Mouse (Mus musculus): ENCODE measurements around the gene Slc28a1. TPM values are rescaled to one million over a fixed set of nuclear protein-coding genes. Genes with fewer than 3 reads are reported as not detected.

Gene Slc28a1
- polyA plus RNA-seq, 1 experiment from 2014 or later, result 9.1 TPM

DNA sequence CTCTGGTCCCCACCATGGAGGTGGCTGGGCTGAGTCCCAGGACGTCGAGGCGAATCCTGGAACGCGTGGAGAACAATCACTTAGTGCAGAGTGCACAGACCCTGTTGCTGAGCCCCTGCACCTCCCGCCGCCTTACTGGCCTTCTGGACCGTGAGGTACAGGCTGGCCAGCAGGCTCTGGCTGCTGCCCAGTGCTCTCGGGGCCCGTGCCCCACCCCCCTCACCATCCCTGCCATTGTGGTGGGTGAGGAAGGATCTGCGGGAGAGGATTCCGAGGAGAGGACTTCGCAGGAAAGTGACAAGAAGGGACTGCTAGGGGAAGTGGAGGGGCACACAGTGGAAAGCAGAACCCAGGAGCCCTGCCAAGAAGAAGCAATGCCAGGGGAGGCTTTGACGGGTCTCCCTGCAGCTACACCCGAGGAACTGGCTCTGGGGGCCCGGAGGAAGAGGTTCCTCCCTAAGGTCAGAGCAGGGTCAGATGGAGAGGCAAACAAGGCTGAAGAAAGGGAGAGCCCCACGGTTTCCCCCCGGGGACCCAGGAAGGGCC lies 21.1 kb upstream of the Slc28a1 start:
- WGBS, result 50% methylated on average over 18 of the region's 18 CpGs
- Histone ChIP-seq H3K27ac (ENCODE audit: low read length) (peak overlapping the region; percentile 96), H3K4me1 (ENCODE audit: control insufficient read depth, insufficient read depth, low read length) (peaks cover 9% of the 10 kb centered on the region), H3K4me2 (ENCODE audit: low read depth, low read length) (no peak overlapping the region), H3K27me3 (replicated peaks; ENCODE audit: control insufficient read depth, insufficient read depth, low read length) (no peaks in the 10 kb centered on the region), H3K9me3 (ENCODE audit: control insufficient read depth, low read length) (no peaks in the 10 kb centered on the region), H3K9ac (ENCODE audit: low read depth, low read length) (peak overlapping the region; percentile 61), H3K4me3 (ENCODE audit: low read length) (no peak overlapping the region), H3K36me3 (ENCODE audit: control insufficient read depth, insufficient read depth, low read length) (no peaks in the 10 kb centered on the region)
- no peak for ATAC-seq

DNA sequence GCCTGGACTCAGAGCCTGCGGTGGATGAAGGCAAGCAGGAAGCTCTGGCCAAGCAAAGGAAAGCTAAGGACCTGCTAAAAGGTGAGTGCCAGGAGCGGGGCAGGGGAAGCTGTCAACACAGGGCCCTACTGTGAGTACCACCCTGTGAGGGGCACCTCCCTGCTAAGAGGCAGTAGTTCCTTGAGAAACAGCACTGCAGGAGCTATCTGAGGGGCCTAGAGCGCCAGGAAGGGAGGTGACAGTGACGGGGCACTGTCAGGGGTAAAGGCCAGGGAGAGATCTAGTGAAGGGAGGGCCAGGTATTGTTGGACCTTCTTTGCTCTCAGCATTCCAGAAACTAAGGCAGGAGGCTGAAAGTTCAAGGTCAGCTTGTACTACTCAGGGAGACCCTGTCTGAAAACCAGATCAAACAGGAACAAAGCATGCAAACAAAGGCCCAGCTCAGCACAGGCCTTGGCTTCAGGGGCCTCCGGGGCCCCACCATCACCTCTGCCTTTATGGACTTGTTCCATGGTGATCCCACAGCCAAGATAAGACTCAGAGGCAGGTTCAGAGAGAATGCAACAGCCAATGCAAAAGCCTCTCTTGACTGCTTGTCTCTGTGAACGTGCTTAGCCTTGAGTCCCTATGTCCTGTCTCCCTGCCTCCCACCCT lies 20.4 kb upstream of the Slc28a1 start:
- Histone ChIP-seq H3K27me3 (replicated peaks; ENCODE audit: control insufficient read depth, insufficient read depth, low read length) (no peaks in the 10 kb centered on the region), H3K27ac (ENCODE audit: low read length) (peak overlapping the region; percentile 96), H3K4me2 (ENCODE audit: low read depth, low read length) (no peak overlapping the region), H3K9ac (ENCODE audit: low read depth, low read length) (peak overlapping the region; percentile 61), H3K4me1 (ENCODE audit: control insufficient read depth, insufficient read depth, low read length) (peaks cover 9% of the 10 kb centered on the region), H3K4me3 (ENCODE audit: low read length) (no peak overlapping the region), H3K36me3 (ENCODE audit: control insufficient read depth, insufficient read depth, low read length) (no peaks in the 10 kb centered on the region), H3K9me3 (ENCODE audit: control insufficient read depth, low read length) (no peaks in the 10 kb centered on the region)
- ATAC-seq, result peak; percentile 97
- 53% methylated on average over 6 of the region's 6 CpGs for WGBS

DNA sequence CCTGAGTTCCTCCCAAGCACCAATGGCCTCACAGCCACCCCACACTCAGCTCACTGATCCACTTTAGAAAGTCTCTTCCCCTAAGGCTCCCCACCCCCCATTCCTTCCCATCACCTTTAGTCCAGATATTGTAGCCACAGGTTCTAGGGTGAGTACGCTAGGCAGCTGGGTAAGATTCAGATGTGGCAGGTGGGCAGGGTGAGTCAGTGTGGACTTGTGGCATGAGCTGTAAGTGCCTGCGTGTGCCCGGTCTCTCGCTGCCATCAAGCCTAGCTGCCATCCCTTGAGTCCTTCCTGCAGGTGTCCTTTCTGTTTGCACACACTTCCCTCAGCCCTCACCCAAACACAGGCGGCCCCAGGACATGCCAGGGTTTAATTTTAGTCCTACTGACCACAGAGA lies 14.3 kb upstream of the Slc28a1 start:
- no peak overlapping the region for H3K4me3 ChIP-seq (ENCODE audit: low read length)
- 86% methylated on average over 5 of the region's 5 CpGs for WGBS
- no peaks in the 10 kb centered on the region for H3K4me1 ChIP-seq (ENCODE audit: control insufficient read depth, insufficient read depth, low read length)
- no peaks in the 10 kb centered on the region for H3K27me3 ChIP-seq (replicated peaks; ENCODE audit: control insufficient read depth, insufficient read depth, low read length)
- no peak overlapping the region for H3K9ac ChIP-seq (ENCODE audit: low read depth, low read length)
- no peaks in the 10 kb centered on the region for H3K9me3 ChIP-seq (ENCODE audit: control insufficient read depth, low read length)
- ATAC-seq, result no peak
- no peak overlapping the region for H3K4me2 ChIP-seq (ENCODE audit: low read depth, low read length)
- no peak overlapping the region for H3K27ac ChIP-seq (ENCODE audit: low read length)
- H3K36me3 ChIP-seq (ENCODE audit: control insufficient read depth, insufficient read depth, low read length), result no peaks in the 10 kb centered on the region

DNA sequence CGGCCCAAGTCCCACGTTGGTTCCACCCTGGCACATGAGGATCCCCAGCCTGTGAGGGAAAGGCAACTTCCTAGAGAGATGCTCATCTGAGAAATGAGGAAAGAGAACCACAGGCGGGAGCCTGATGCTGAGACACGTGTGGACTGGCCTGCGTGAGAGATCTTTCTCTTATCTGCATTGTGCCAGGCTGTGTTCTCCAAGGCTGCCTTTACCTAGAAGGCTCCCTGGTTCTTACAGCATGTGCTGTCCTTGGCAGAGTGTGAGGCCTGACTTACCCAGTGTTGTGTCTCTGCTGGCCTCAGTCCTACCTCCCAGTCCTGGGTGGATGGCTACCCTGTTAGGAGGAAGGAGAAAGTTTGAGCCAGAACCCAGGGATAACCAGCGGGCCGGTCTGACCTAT lies 11.7 kb upstream of the Slc28a1 start:
- no peaks in the 10 kb centered on the region for H3K27me3 ChIP-seq (replicated peaks; ENCODE audit: control insufficient read depth, insufficient read depth, low read length)
- H3K9ac ChIP-seq (ENCODE audit: low read depth, low read length), result no peak overlapping the region
- 92% methylated on average over 7 of the region's 7 CpGs for WGBS
- no peaks in the 10 kb centered on the region for H3K4me1 ChIP-seq (ENCODE audit: control insufficient read depth, insufficient read depth, low read length)
- no peak overlapping the region for H3K27ac ChIP-seq (ENCODE audit: low read length)
- no peak overlapping the region for H3K4me2 ChIP-seq (ENCODE audit: low read depth, low read length)
- H3K4me3 ChIP-seq (ENCODE audit: low read length), result no peak overlapping the region
- no peak for ATAC-seq
- H3K36me3 ChIP-seq (ENCODE audit: control insufficient read depth, insufficient read depth, low read length), result no peaks in the 10 kb centered on the region
- H3K9me3 ChIP-seq (ENCODE audit: control insufficient read depth, low read length), result no peaks in the 10 kb centered on the region

DNA sequence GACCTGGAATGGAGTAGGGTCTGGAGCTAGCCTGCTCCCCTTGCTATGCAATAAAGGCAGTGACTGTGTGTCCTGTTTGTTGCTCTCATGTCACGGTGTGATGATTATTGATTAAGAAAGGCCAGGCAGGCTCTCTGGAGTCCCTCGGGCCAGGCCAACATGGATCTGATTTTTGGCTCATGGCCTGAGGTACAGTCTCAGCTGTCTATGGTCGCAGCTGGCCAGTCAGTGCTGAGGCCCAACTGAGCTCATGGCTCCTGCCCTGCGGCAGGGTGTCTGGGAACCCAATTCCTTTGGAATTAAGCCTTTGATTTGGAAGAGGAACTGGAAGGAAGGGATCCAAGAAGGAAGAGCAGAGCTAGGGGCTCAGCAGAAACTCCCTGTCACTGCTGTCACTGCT lies 9.1 kb upstream of the Slc28a1 start:
- H3K4me3 ChIP-seq (ENCODE audit: low read length), result no peak overlapping the region
- H3K9ac ChIP-seq (ENCODE audit: low read depth, low read length), result no peak overlapping the region
- H3K9me3 ChIP-seq (ENCODE audit: control insufficient read depth, low read length), result no peaks in the 10 kb centered on the region
- ATAC-seq, result no peak
- no peak overlapping the region for H3K27ac ChIP-seq (ENCODE audit: low read length)
- no peaks in the 10 kb centered on the region for H3K36me3 ChIP-seq (ENCODE audit: control insufficient read depth, insufficient read depth, low read length)
- 0 out of 2 replicates have a peak, but pooled peaks cover 4% of the 10 kb centered on the region for H3K4me1 ChIP-seq (ENCODE audit: control insufficient read depth, insufficient read depth, low read length)
- no peaks in the 10 kb centered on the region for H3K27me3 ChIP-seq (replicated peaks; ENCODE audit: control insufficient read depth, insufficient read depth, low read length)
- 60% methylated on average over 4 of the region's 4 CpGs for WGBS
- no peak overlapping the region for H3K4me2 ChIP-seq (ENCODE audit: low read depth, low read length)

DNA sequence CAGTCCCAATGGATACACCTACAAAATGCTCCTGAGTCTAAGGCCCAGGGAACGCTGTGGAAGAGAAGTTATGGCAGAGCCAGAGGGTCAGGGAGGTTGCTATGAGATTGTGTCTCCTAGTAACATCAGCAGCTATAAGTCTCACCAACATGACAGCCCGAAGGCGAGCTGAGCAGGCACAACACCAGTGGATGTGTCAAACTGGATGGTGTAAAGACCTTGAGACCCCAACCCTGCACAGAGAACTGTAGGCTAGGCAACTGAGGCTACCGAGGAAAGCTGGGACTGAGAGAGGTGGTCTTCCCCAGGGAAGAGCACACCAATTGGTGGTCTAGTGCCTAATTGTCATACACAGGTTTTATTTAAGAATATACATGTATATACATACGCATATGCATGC lies 6.4 kb upstream of the Slc28a1 start:
- ATAC-seq, result no peak
- H3K27ac ChIP-seq (ENCODE audit: low read length), result no peak overlapping the region
- WGBS, result 79% methylated on average over 5 of the region's 5 CpGs
- H3K36me3 ChIP-seq (ENCODE audit: control insufficient read depth, insufficient read depth, low read length), result no peaks in the 10 kb centered on the region
- H3K27me3 ChIP-seq (replicated peaks; ENCODE audit: control insufficient read depth, insufficient read depth, low read length), result no peaks in the 10 kb centered on the region
- no peak overlapping the region for H3K4me2 ChIP-seq (ENCODE audit: low read depth, low read length)
- 0 out of 2 replicates have a peak, but pooled peaks cover 4% of the 10 kb centered on the region for H3K4me1 ChIP-seq (ENCODE audit: control insufficient read depth, insufficient read depth, low read length)
- no peak overlapping the region for H3K9ac ChIP-seq (ENCODE audit: low read depth, low read length)
- H3K4me3 ChIP-seq (ENCODE audit: low read length), result no peak overlapping the region
- H3K9me3 ChIP-seq (ENCODE audit: control insufficient read depth, low read length), result no peaks in the 10 kb centered on the region

DNA sequence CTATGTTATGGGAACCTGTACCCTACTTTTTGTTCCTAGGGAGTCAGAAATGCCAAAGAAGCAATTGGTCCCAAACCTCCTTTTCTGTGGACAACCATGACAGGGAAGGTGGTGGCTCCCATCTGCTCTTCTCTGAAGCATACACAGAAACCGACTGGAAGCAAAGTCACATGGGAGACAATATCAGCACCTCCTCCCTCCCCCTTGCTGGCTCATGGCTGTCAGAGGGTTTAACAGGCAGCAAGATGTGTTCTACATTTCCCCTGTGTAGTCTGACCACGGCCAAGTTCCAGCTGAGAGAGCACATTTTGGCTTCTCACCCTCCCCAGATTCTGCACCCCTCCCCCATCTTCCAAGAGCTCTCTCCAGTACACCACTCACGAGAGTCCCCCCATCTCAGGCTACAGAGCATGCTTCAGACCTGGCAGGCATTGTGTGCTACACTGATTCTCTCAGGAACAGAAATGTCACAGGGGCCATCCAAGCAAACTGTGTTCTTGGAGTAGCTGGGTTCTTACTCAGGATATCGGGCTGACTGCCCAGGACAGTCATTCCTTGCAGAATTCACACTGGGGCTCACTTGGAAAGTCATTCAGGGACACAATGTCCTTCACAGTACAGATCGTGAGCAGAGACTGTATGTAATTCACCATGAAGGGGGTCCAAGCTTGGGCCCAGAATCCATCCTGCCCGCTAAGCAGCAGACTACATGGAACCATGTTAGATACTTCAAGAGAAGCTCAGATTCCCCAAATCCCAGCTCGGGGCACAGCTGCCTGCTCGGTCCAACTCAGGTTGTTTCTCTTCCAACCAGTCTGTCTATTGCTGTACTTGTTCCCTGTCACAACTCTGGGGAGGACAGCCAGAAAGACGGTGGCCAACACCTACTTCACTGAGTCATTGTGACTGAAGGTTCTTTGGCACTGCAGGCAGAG lies 4.6 kb upstream of the Slc28a1 start:
- WGBS, result 59% methylated on average over 9 of the region's 9 CpGs
- Histone ChIP-seq H3K27ac (ENCODE audit: low read length) (0 out of 2 replicates have a peak overlapping the region, but pooled peaks have one; percentile 11), H3K4me2 (ENCODE audit: low read depth, low read length) (no peak overlapping the region), H3K4me3 (ENCODE audit: low read length) (no peak overlapping the region), H3K27me3 (replicated peaks; ENCODE audit: control insufficient read depth, insufficient read depth, low read length) (no peaks in the 10 kb centered on the region), H3K9ac (ENCODE audit: low read depth, low read length) (no peak overlapping the region), H3K36me3 (ENCODE audit: control insufficient read depth, insufficient read depth, low read length) (no peaks in the 10 kb centered on the region), H3K9me3 (ENCODE audit: control insufficient read depth, low read length) (no peaks in the 10 kb centered on the region), H3K4me1 (ENCODE audit: control insufficient read depth, insufficient read depth, low read length) (peaks cover 4% of the 10 kb centered on the region; the same call in 1 of the 2 replicates)
- ATAC-seq, result no peak

DNA sequence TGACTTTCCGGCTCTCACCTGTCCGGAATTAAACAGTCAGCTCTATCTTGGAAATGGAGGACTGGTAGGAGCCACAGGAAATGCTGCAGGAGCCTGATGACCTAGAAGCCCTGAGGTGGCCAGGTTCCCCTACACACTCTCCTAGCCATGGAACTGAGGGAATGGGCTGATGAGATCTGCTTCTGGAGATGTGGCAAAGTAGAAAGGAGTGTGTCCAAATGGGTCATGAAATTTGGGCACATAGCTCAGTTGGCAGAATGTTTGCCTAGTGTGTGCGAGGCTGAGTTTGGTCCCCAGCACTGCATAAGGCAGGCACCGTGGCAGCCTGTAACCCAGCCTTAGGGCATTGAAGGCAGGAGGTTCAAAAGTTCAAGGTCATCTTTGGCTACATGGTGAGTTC lies 3.8 kb upstream of the Slc28a1 start:
- WGBS, result 83% methylated on average over 4 of the region's 4 CpGs
- ATAC-seq, result no peak
- no peak overlapping the region for H3K27ac ChIP-seq (ENCODE audit: low read length)
- H3K27me3 ChIP-seq (replicated peaks; ENCODE audit: control insufficient read depth, insufficient read depth, low read length), result no peaks in the 10 kb centered on the region
- no peak overlapping the region for H3K9ac ChIP-seq (ENCODE audit: low read depth, low read length)
- no peak overlapping the region for H3K4me3 ChIP-seq (ENCODE audit: low read length)
- no peaks in the 10 kb centered on the region for H3K36me3 ChIP-seq (ENCODE audit: control insufficient read depth, insufficient read depth, low read length)
- peaks cover 4% of the 10 kb centered on the region; the same call in 1 of the 2 replicates for H3K4me1 ChIP-seq (ENCODE audit: control insufficient read depth, insufficient read depth, low read length)
- no peaks in the 10 kb centered on the region for H3K9me3 ChIP-seq (ENCODE audit: control insufficient read depth, low read length)
- no peak overlapping the region for H3K4me2 ChIP-seq (ENCODE audit: low read depth, low read length)

DNA sequence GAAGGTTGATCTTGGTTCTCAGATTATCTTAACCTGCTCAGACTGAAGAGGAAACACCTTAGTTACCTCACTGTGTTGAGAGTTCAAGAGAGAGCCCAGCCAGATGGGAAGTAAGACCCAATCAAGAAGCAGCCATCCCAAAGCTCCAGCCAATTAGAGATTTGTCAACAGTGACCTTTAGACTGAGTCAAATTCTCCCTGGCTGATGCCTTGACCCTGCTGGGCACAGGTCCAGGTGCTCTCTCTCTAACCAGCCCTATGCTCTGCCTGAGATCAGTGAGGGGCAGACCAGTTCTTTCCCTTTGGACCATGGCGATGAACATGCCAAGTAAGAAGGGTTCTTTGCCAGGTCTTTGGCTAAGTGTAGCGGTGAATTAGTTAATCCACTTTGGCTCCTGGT lies 2.9 kb upstream of the Slc28a1 start:
- ATAC-seq, result no peak
- Histone ChIP-seq H3K4me2 (ENCODE audit: low read depth, low read length) (no peak overlapping the region), H3K4me3 (ENCODE audit: low read length) (no peak overlapping the region), H3K27ac (ENCODE audit: low read length) (no peak overlapping the region), H3K36me3 (ENCODE audit: control insufficient read depth, insufficient read depth, low read length) (no peaks in the 10 kb centered on the region), H3K4me1 (ENCODE audit: control insufficient read depth, insufficient read depth, low read length) (peaks cover 4% of the 10 kb centered on the region; the same call in 1 of the 2 replicates), H3K9ac (ENCODE audit: low read depth, low read length) (no peak overlapping the region), H3K9me3 (ENCODE audit: control insufficient read depth, low read length) (no peaks in the 10 kb centered on the region), H3K27me3 (replicated peaks; ENCODE audit: control insufficient read depth, insufficient read depth, low read length) (no peaks in the 10 kb centered on the region)
- WGBS, result 99% methylated on average over 2 of the region's 2 CpGs
